Mouse (Mus musculus): Measurements from ENCODE around the gene Prdx6b. TPM values are rescaled to one million over a fixed set of nuclear protein-coding genes. Genes with fewer than 3 reads are reported as not detected.

Prdx6b gene
- polyA plus RNA-seq, 1 experiment, result not detected

DNA sequence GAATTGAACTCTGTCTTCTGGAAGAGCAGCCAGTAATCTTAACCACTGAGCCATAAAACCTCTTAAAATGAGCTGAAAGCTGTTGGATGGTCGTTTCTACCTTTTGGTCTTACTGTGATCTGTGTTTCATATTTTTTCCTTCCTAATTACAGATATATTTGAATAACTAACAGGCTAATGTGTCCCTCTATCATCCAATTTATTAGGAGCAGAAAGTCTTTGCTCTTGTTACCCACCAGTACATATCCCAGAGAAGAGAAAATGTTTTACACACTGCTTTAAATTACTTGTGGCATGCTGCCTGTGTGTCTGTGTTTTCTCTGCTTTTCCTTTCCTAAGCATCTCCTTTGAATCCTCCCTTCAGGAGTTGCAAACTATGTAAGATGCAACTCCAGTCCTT, 21.9 kb downstream of the Prdx6b start:
- Histone ChIP-seq H3K4me1 (ENCODE audit: control insufficient read depth, insufficient read depth, low read length) (no peaks in the 10 kb centered on the region), H3K27ac (ENCODE audit: insufficient read depth, low read depth, low read length) (no peak overlapping the region), H3K4me3 (ENCODE audit: insufficient read depth, low read depth, low read length) (no peak overlapping the region)
- TF ChIP-seq CTCF (IDR thresholded peaks at IDR 0.05; ENCODE audit: insufficient read depth, low read depth, low read length) (no peak), POLR2A (IDR thresholded peaks at IDR 0.05; ENCODE audit: insufficient read depth, low read depth, low read length) (no peak)
- 38% methylated on average over 1 of the region's 1 CpGs for WGBS

GRCm38 (mm10) chr2:80314854-80315241, 22.6 kb downstream of the Prdx6b start:
- no peak for TF ChIP-seq CTCF (IDR thresholded peaks at IDR 0.05; ENCODE audit: insufficient read depth, low read depth, low read length)
- TF ChIP-seq POLR2A (IDR thresholded peaks at IDR 0.05; ENCODE audit: insufficient read depth, low read depth, low read length), result no peak
- peak overlapping the region; percentile 96; the same call in 1 of the 2 replicates for H3K4me3 ChIP-seq (ENCODE audit: insufficient read depth, low read depth, low read length)
- H3K4me1 ChIP-seq (ENCODE audit: control insufficient read depth, insufficient read depth, low read length), result no peaks in the 10 kb centered on the region
- H3K27ac ChIP-seq (ENCODE audit: insufficient read depth, low read depth, low read length), result peak overlapping the region; percentile 90; the same call in 1 of the 2 replicates
- WGBS, result 35% methylated on average over 7 of the region's 7 CpGs

DNA sequence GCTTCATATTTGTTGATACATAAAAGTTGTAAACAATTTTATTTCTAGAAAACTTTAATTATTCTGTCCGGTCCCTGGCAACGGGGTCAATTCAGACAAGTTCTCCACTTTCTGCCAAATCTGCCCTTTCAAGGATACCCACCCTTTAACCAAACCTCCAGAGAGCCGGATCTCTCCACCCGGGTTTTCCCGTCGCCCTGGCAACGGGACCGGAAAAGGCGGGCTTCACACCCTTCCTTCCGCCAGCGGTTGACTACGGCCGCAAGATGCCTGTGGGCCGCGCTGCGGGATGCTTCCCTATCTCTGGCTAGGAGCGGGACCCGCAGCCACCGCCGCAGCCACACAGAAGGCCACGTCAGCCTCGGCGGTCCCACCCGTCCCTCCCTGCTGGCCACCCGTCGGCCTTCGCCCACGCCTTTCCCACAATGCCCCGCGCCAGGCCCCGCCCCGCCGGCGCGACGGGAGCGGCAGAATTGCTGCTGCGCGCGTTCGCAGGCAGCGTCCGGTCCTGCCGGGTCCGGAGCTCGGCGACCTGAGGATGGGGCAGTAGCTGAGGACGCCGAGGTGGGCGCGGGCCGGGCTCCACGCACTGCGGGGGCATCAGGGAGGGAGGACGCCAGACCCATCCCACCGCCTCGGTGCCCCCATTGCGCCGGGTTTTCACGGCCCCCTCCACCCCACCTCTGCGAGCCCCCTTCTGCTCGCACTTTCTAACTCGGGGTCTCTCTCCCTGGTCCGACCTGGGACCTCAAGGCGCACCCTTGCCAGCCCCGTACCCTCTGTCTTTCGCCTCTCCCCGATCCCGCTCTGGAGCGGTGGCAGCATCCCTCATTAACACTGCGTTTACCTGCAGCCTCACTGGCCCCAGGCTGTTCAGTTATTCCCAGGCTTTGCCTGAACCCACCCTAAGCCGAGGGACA, 23.2 kb downstream of the Prdx6b start, which contains the start of gene Dnajc10:
Dnajc10 (plus strand) TSS at position 225 of the 920 bp plus-strand sequence.
- WGBS, result under 1% methylated on average over 72 of the region's 72 CpGs
- H3K27ac ChIP-seq (ENCODE audit: insufficient read depth, low read depth, low read length), result peak within 1 kb of the TSS; percentile 90
- TF ChIP-seq POLR2A (IDR thresholded peaks at IDR 0.05; ENCODE audit: insufficient read depth, low read depth, low read length) (peak; percentile 97), CTCF (IDR thresholded peaks at IDR 0.05; ENCODE audit: insufficient read depth, low read depth, low read length) (no peak)
- H3K4me1 ChIP-seq (ENCODE audit: control insufficient read depth, insufficient read depth, low read length), result no peaks in the 10 kb centered on the region
- peak within 1 kb of the TSS; percentile 96 for H3K4me3 ChIP-seq (ENCODE audit: insufficient read depth, low read depth, low read length)

- Histone ChIP-seq H3K4me3 (ENCODE audit: insufficient read depth, low read depth, low read length) (no peak overlapping the region), H3K4me1 (ENCODE audit: control insufficient read depth, insufficient read depth, low read length) (no peaks in the 10 kb centered on the region), H3K27ac (ENCODE audit: insufficient read depth, low read depth, low read length) (no peak overlapping the region)
- TF ChIP-seq POLR2A (IDR thresholded peaks at IDR 0.05; ENCODE audit: insufficient read depth, low read depth, low read length), result no peak
- TF ChIP-seq CTCF (IDR thresholded peaks at IDR 0.05; ENCODE audit: insufficient read depth, low read depth, low read length), result no peak
- 91% methylated on average over 4 of the region's 4 CpGs for WGBS
Measured at GRCm38 (mm10) chr2:80322878-80323277, 30.6 kb downstream of the Prdx6b start.

DNA sequence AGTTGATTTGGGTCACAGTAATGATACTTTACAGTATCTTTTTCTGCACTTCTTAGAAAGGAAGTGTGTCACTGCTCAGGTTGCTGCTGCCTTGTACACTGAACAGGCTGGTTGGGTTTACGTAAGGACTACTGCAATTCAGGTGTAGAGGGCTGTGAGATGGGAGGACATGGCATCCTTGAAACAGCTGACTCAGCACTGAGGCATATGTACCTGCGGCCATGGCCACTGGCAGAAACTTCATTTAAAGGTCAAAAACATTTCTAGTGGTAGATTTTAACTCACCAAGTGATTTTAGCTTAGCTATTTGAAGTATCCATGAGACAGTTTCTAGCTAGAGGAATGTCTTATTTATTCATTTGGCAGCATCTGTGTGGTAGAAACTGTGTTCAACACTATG, 33.5 kb downstream of the Prdx6b start:
- H3K27ac ChIP-seq (ENCODE audit: insufficient read depth, low read depth, low read length), result no peak overlapping the region
- WGBS, result 95% methylated on average over 2 of the region's 2 CpGs
- TF ChIP-seq POLR2A (IDR thresholded peaks at IDR 0.05; ENCODE audit: insufficient read depth, low read depth, low read length), result no peak
- no peak for TF ChIP-seq CTCF (IDR thresholded peaks at IDR 0.05; ENCODE audit: insufficient read depth, low read depth, low read length)

DNA sequence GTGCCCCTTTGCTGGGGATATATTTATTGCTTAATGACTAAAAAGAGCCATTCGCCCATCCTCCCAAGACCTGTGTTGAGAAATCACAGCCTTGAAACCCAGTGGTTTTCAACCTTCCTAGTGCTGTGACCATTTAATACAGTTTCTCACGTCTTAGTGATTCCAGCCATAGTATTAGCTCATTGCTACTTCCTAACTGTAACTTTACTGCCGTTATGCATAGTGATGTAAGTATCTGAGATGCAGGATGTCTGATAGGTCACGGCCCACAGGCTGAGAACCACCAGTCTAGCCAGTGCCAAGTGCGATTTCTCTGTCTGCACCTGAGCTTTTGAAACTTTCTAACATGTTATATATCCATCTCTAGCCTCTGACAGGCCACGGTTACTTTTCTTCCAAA, 35.0 kb downstream of the Prdx6b start:
- H3K4me3 ChIP-seq (ENCODE audit: insufficient read depth, low read depth, low read length), result no peak overlapping the region
- H3K4me1 ChIP-seq (ENCODE audit: control insufficient read depth, insufficient read depth, low read length), result peaks cover 2% of the 10 kb centered on the region; the same call in 1 of the 2 replicates
- WGBS, result 97% methylated on average over 6 of the region's 6 CpGs
- TF ChIP-seq CTCF (IDR thresholded peaks at IDR 0.05; ENCODE audit: insufficient read depth, low read depth, low read length) (no peak), POLR2A (IDR thresholded peaks at IDR 0.05; ENCODE audit: insufficient read depth, low read depth, low read length) (no peak)
- no peak overlapping the region for H3K27ac ChIP-seq (ENCODE audit: insufficient read depth, low read depth, low read length)

More for the DNA sequence above, 33.5 kb downstream of the Prdx6b start:
- no peak overlapping the region for H3K4me3 ChIP-seq (ENCODE audit: insufficient read depth, low read depth, low read length)
- no peaks in the 10 kb centered on the region for H3K4me1 ChIP-seq (ENCODE audit: control insufficient read depth, insufficient read depth, low read length)

- Histone ChIP-seq H3K4me1 (ENCODE audit: control insufficient read depth, insufficient read depth, low read length) (peaks cover 2% of the 10 kb centered on the region; the same call in 1 of the 2 replicates), H3K27ac (ENCODE audit: insufficient read depth, low read depth, low read length) (no peak overlapping the region), H3K4me3 (ENCODE audit: insufficient read depth, low read depth, low read length) (no peak overlapping the region)
- TF ChIP-seq CTCF (IDR thresholded peaks at IDR 0.05; ENCODE audit: insufficient read depth, low read depth, low read length), result no peak
- no peak for TF ChIP-seq POLR2A (IDR thresholded peaks at IDR 0.05; ENCODE audit: insufficient read depth, low read depth, low read length)
- 97% methylated on average over 7 of the region's 7 CpGs for WGBS
Measured at GRCm38 (mm10) chr2:80328961-80329653, 36.8 kb downstream of the Prdx6b start.

- TF ChIP-seq POLR2A (IDR thresholded peaks at IDR 0.05; ENCODE audit: insufficient read depth, low read depth, low read length) (no peak), CTCF (IDR thresholded peaks at IDR 0.05; ENCODE audit: insufficient read depth, low read depth, low read length) (no peak)
- 96% methylated on average over 9 of the region's 9 CpGs for WGBS
Measured at GRCm38 (mm10) chr2:80340537-80340936, 48.3 kb downstream of the Prdx6b start.

More at GRCm38 (mm10) chr2:80340537-80340936, 48.3 kb downstream of the Prdx6b start:
- H3K27ac ChIP-seq (ENCODE audit: insufficient read depth, low read depth, low read length), result no peak overlapping the region
- no peak overlapping the region for H3K4me3 ChIP-seq (ENCODE audit: insufficient read depth, low read depth, low read length)
- no peaks in the 10 kb centered on the region for H3K4me1 ChIP-seq (ENCODE audit: control insufficient read depth, insufficient read depth, low read length)

Other genes starting within 250 kb of the Prdx6b start
- not detected in 2 replicates for gene Pde1a, start 163.0 kb upstream of the Prdx6b start, polyA plus RNA-seq (2012; ENCODE audit: insufficient read depth, insufficient read length, low replicate concordance, missing spikeins)
- not detected in 2 replicates for gene Dnajc10, start 23.0 kb downstream of the Prdx6b start, polyA plus RNA-seq (2012; ENCODE audit: insufficient read depth, insufficient read length, low replicate concordance, missing spikeins)
- not detected in 2 replicates for gene Frzb, start 155.2 kb downstream of the Prdx6b start, polyA plus RNA-seq (2012; ENCODE audit: insufficient read depth, insufficient read length, low replicate concordance, missing spikeins)